Mouse (Mus musculus): ENCODE results near the gene Rara.

Rara gene

GRCm38 (mm10) chr11:98952111-98952510 lies 24.5 kb downstream of the Rara start:
- DNase-seq (ENCODE audit: low spot score in 2 of 2): no peak

DNA sequence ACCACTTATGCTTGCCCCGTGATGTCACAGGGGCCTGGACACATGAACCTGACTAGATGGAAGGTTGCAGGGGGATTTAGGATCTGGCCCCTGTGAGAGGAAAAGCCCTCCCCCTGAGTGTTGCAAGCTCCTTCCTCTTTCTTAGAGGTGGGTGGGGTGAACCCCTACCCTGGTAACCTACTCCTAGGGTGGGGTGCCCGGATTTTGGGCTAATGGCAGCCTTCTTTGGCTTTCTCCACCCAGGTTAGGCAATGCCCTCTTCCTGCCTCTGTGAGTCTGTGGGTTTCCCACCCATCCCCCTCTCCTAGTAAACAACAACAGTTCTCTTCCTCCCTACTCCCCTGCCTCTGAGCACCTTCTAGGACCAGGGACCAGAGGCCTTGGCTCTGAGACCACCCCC lies 25.1 kb downstream of the Rara start:
- no peak for DNase-seq (ENCODE audit: low spot score in 2 of 2)

DNA sequence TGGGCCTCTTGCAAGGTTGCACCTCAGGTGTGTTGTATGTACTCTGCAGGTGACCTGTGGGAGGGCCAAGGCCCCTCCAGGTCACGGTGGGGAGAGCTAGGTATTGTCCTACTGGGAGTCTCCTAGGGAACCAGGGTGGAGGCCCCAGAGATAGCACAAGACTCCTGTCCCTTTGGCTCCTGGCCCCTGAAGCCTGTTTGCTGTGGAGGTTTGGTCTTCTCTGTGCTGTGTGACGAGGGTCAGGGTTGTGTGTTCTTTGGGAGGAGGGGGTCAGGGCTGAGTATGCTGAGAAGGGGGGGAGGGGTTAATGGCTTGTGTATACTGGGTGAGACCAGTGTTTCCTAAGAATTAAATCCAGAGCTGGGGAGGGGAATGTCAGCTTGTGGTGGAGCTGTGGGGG lies 25.7 kb downstream of the Rara start:
- DNase-seq (ENCODE audit: low spot score in 2 of 2): no peak

DNA sequence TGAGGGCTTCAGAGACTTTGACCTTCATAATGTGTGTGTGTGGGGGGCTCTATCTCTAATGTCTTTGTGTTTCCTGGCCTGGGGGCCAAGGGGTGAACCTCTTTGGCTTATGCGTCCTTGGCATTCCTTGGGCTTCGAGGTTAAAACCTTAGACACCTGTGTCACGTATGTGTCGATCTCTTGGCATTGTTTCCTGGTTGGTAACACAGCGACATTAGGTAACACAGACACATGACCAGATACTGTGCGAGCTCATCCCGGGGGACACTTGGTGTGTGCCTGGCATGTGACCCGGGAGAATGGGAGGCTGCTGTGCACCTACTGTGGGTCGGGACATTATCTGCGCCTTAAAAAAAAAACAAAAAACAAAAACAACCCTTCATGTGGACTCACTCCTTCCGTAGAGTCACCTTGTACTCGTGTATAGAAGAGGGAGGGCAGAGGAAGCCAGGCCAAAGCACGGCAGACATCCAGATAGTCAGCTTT lies 26.3 kb downstream of the Rara start:
- DNase-seq (ENCODE audit: low spot score in 2 of 2): no peak

GRCm38 (mm10) chr11:98954373-98954772 lies 26.8 kb downstream of the Rara start:
- no peak for DNase-seq (ENCODE audit: low spot score in 2 of 2)

- no peak for DNase-seq (ENCODE audit: low spot score in 2 of 2)
Observed at GRCm38 (mm10) chr11:98954801-98955706, 27.4 kb downstream of the Rara start.

GRCm38 (mm10) chr11:98955707-98956235 lies 28.2 kb downstream of the Rara start:
- no peak for DNase-seq (ENCODE audit: low spot score in 2 of 2)

DNA sequence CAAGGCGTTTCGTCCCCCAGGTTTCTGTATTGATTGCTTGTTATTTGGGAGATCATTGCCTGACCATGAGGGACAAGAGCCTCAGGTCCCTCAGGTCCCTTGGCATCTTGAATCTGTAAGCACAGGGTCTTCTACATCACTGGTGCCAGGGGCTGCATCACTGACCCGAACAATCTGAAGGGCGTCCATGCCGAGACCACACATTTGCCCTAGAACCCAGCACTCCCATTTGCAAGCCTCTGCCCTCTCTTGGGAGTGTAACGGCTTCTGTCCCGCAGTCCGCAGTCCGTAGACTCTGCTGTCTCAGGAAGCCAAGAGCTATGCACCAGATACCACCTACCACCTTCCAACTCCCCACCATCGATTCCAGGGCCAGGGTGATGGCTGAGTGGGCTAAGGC lies 28.7 kb downstream of the Rara start:
- no peak for DNase-seq (ENCODE audit: low spot score in 2 of 2)

DNA sequence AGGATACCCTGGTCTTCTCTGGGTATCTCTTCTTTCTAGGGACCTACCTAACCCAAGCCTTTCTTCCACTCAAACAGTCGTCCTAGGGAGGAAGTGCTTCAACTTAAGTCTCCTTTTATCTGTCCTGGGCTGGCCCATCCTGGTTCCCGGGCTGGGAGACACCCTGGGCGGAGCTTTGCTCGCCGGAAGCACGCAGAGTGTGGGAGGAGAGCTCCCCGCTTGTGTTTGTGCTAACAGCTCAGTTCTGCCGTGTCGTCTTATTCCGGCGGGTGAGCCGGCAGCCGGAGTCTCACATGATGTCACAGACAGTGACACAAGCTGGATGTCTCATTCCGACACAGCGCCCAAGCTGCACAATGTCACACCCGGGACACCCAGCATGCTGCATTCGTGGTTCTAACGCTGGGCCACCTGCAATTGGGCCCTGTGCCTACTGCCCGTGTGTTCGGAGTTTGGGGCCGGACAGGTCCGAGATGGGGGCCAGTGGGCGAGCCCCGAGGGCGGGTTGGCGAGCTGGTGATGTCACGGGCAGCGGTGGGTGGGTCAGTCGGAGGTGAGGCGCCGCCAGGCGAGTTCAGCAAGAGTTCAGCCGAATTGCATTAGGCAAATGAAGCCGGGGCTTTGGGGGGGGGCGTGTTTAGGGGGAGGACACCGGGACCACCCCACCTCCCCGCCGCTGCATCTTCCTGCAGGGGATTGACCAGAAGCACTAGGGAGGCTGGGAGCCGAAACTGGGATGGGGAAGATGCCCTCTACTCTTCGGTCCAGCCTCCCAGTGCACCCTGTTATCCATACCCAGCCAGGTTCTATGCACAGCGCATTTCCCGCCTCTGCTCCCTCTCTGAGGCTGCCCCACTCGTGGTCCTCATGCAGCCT lies 32.1 kb downstream of the Rara start:
- DNase-seq (ENCODE audit: low spot score in 2 of 2): peak; percentile 70 to 71

DNA sequence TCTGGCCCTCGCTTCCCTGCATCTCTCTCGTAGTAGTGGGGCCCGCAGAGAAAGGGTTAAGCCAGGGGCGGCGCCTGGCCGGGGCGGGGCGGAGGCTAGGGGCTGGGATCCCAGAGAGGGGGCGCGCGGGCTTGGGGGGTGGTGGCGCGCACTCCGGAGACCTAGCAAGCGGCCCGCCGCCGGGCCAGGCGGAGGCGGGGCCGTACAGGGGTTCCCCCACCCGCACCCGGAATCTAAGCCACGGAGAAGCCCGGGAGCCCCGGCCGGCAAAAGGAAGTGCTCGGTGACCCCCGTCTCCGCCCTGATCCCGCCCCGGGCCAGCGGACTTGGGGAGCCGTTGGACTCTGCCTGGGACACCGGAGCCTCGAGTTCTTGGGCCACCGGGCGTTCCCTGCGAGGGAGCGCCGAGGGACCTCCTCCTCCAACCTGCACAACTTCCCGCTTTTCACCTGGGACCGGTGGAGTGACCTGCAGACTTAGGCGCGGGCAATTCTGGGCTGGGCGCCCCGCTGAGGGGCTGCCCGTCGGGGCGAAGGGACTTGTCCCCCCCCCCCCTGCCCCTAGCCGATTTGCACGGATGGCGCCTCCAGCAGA lies 32.8 kb downstream of the Rara start:
- peak in 1 of 2 experiments; percentile 35 for DNase-seq (ENCODE audit: low spot score in 2 of 2)

GRCm38 (mm10) chr11:98961051-98961592 lies 33.5 kb downstream of the Rara start:
- peak in 1 of 2 experiments; percentile 17 for DNase-seq (ENCODE audit: low spot score in 2 of 2)

GRCm38 (mm10) chr11:98961766-98962165 lies 34.1 kb downstream of the Rara start:
- no peak for DNase-seq (ENCODE audit: low spot score in 2 of 2)

- DNase-seq (ENCODE audit: low spot score in 2 of 2): no peak
Observed at GRCm38 (mm10) chr11:98962421-98963095, 34.9 kb downstream of the Rara start.

GRCm38 (mm10) chr11:98963191-98964021 lies 35.8 kb downstream of the Rara start:
- peak; percentile 74 to 78 for DNase-seq (ENCODE audit: low spot score in 2 of 2)

- no peak for DNase-seq (ENCODE audit: low spot score in 2 of 2)
Observed at GRCm38 (mm10) chr11:98964201-98964615, 36.6 kb downstream of the Rara start.

DNA sequence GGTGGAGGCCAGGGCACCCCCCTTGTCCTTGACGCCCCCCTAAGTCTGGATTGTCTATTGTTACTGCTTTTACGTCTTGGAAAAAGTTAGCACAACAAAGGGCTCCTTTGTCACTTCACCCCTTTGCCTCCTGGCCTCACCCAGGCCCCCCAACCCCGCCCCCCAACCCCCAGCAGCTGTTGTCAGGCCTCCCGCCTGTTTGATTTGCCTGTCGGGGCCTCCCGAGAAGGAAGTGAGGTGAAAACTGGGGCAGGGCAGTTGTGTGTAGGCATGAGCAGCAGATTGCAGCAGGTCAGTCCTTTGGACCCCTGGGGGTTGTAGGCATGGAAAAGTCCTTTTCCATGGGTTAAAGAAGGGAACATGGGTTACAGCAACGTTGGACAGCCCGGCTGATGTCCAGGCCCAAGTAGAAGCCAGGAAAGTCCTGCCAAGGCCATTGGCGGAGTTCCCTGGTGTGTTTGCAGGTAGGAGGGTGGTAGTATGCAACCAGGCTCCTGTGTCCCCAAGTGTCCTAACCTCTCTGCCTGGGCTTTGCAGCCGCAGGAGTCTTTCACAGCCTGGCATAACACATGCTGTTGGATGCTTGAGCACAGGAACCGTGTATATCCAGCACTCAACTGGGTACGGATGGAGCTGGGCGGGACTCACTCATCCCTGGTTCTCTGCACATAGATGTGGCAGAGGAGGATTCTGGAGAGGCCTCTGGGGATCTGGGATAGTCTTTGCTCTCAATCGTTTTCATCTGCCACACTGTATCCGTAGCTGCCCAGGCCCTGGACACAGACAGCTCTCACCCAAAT lies 37.2 kb downstream of the Rara start:
- no peak for DNase-seq (ENCODE audit: low spot score in 2 of 2)

DNA sequence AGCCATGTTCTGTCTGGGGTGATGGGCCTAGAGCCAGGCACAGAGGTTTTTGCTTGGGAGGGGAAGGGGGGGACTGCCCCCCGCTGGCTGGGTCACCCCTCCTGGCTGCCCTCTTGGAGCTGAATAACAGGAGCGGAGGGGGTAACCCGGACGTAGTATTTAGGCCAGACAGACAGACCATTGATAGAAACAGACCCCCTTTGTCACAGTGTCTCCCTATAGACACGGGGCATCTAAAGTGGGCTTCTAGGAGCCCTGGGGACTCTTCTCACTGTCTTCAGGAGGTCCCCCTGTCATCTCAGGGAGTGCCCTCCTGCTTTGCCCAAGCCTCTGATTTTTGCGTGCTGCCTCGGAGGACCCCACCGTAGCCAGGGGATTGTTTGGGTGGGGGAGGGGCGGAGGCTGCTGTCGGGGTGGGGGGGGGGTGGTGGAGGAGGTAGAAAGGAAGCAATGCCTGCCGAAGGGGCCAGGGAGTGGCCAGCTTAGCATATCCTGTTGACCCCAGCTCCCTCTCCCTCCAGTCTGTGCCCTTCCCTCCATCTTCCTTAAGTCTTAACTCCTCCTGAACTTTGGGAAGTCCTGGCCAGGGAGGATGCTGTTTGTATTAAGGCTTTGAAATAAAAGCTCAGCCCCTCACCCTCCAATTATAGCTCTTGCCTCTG lies 37.9 kb downstream of the Rara start:
- DNase-seq (ENCODE audit: low spot score in 2 of 2): no peak

- DNase-seq (ENCODE audit: low spot score in 2 of 2): peak; percentile 77 to 82
Observed at GRCm38 (mm10) chr11:98966499-98967141, 39.0 kb downstream of the Rara start.
